Mouse (Mus musculus) adipocyte (in vitro differentiated cells): Measurements from ENCODE around the gene Prol1.
"Not testable (repeated sequence)": the region's sequence is repeated elsewhere in the genome, so short reads cannot be mapped to it uniquely, and the experiment has no call there.

ENCODE experiments used
- DNase-seq: peaks from one replicate; pipeline ENCODE4 v3.0.0-alpha.2; 2016; ENCODE audit warnings: low spot score

The Prol1 gene

GRCm38 (mm10) chr5:88317012-88317411 lies at the start of gene Prol1:
Prol1 (plus strand) TSS chr5:88317312.
- DNase-seq = no peak

GRCm38 (mm10) chr5:88268619-88269018 lies 48.5 kb upstream of the Prol1 start, which contains the start of gene Gm7714:
Gm7714 (plus strand) TSS chr5:88268919.
- no peak for DNase-seq

- not testable (repeated sequence) for DNase-seq
Observed at GRCm38 (mm10) chr5:88311307-88311706, 5.8 kb upstream of the Prol1 start.

- DNase-seq = not testable (repeated sequence)
Observed at GRCm38 (mm10) chr5:88348533-88348932, 31.4 kb downstream of the Prol1 start.

GRCm38 (mm10) chr5:88364768-88365167 lies 47.7 kb downstream of the Prol1 start:
- DNase-seq = peak; percentile 54

- no peak for DNase-seq
Observed at GRCm38 (mm10) chr5:88366886-88367285, 49.8 kb downstream of the Prol1 start.

- no peak for DNase-seq
Observed at GRCm38 (mm10) chr5:88370578-88371232, 53.6 kb downstream of the Prol1 start.

- DNase-seq = no peak
Observed at GRCm38 (mm10) chr5:88372563-88372962, 55.5 kb downstream of the Prol1 start.

- no peak for DNase-seq
Observed at GRCm38 (mm10) chr5:88375808-88376207, 58.7 kb downstream of the Prol1 start, which contains the start of gene Amtn. Amtn (plus strand) TSS chr5:88376108.
